Mouse (Mus musculus): Measurements from ENCODE around the gene Capn15.

DNA sequence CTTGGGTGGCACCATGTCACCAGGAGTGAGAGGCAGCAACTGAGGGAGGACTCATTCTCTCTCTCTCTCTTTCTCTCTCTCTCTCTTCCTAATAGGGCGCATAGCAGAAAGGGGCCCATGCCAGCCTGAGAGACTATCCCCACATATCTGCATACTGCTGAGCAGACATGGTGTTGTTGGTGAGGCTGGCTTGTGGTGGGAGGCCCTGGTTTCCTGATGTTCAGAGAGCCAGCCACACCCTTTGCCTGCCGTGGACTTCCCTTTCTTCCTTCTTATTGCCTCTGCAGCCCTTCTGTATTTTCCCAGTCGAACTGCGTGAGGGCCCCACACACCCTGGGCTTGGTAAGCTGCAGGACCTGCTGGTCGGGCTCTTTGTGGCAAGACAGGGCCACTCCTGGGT lies 4.7 kb upstream of the Capn15 start:
- TF ChIP-seq POLR2A (IDR thresholded peaks at IDR 0.05; ENCODE audit: low read depth, low read length) (no peak), CTCF (IDR thresholded peaks at IDR 0.05; ENCODE audit: extremely low read depth, insufficient read length, insufficient replicate concordance, low read depth, low read length) (no peak)

All from small intestine, adult 2 months (tissue).